Mouse (Mus musculus): ENCODE data around the gene Ythdc1.
A peak's percentile ranks its signal among the peaks of the same experiment; 100 is the strongest.
"Not testable (repeated sequence)": the region's sequence is repeated elsewhere in the genome, so short reads cannot be mapped to it uniquely, and the experiment has no call there.

Gene Ythdc1

GRCm38 (mm10) chr5:86803962-86804940 is at the start of gene Ythdc1:
Gene Ythdc1 (plus strand): TSS chr5:86804221.
- DNase-seq = peak; percentile 96 to 98

- no peak for DNase-seq
These were observed 34.9 kb upstream of the Ythdc1 start for GRCm38 (mm10) chr5:86769015-86769658.

- no peak for DNase-seq
These were observed 33.0 kb upstream of the Ythdc1 start for GRCm38 (mm10) chr5:86771010-86771409.

GRCm38 (mm10) chr5:86776941-86777340 is 27.1 kb upstream of the Ythdc1 start:
- no peak for DNase-seq

GRCm38 (mm10) chr5:86778471-86778870 is 25.6 kb upstream of the Ythdc1 start:
- no peak for DNase-seq

- no peak for DNase-seq
These were observed 21.0 kb upstream of the Ythdc1 start for GRCm38 (mm10) chr5:86783059-86783458.

GRCm38 (mm10) chr5:86784205-86784604 is 19.8 kb upstream of the Ythdc1 start:
- no peak for DNase-seq

- DNase-seq = no peak
These were observed 17.2 kb upstream of the Ythdc1 start for GRCm38 (mm10) chr5:86786798-86787197.

GRCm38 (mm10) chr5:86789954-86790353 is 14.1 kb upstream of the Ythdc1 start:
- no peak for DNase-seq

GRCm38 (mm10) chr5:86792249-86792648 is 11.8 kb upstream of the Ythdc1 start:
- DNase-seq = no peak

GRCm38 (mm10) chr5:86792807-86793206 is 11.2 kb upstream of the Ythdc1 start:
- DNase-seq = no peak

GRCm38 (mm10) chr5:86816795-86817194 is 12.8 kb downstream of the Ythdc1 start:
- no peak for DNase-seq

GRCm38 (mm10) chr5:86836378-86836777 is 32.4 kb downstream of the Ythdc1 start:
- DNase-seq = not testable (repeated sequence)

- DNase-seq = no peak
These were observed 34.1 kb downstream of the Ythdc1 start for GRCm38 (mm10) chr5:86838110-86838509.

- no peak for DNase-seq
These were observed 35.5 kb downstream of the Ythdc1 start for GRCm38 (mm10) chr5:86839472-86839871.

GRCm38 (mm10) chr5:86840207-86840606 is 36.2 kb downstream of the Ythdc1 start:
- no peak for DNase-seq

- not testable (repeated sequence) for DNase-seq
These were observed 37.2 kb downstream of the Ythdc1 start for GRCm38 (mm10) chr5:86841261-86841660.

- DNase-seq = peak; percentile 55 to 65
These were observed 46.1 kb downstream of the Ythdc1 start for GRCm38 (mm10) chr5:86850104-86850503.

- DNase-seq = no peak
These were observed 47.6 kb downstream of the Ythdc1 start for GRCm38 (mm10) chr5:86851658-86852057.

GRCm38 (mm10) chr5:86856505-86856904 is 52.5 kb downstream of the Ythdc1 start:
- DNase-seq = not testable (repeated sequence)

GRCm38 (mm10) chr5:86857682-86858081 is 53.7 kb downstream of the Ythdc1 start:
- no peak for DNase-seq

GRCm38 (mm10) chr5:86858336-86858735 is 54.3 kb downstream of the Ythdc1 start:
- no peak for DNase-seq

GRCm38 (mm10) chr5:86871877-86872276 is 67.9 kb downstream of the Ythdc1 start:
- DNase-seq = peak; percentile 55 to 66

Data from cerebellum, postnatal 10 days (tissue).